Mouse (Mus musculus) erythroblast, embryonic 14.5 days (primary cell): ENCODE measurements around the gene Ruvbl2.

Source experiments
- GATA1 ChIP-seq: IDR thresholded peaks from 2 replicates; pipeline ENCODE4 v1.6.1; 2012; ENCODE audit warnings: low read length, inconsistent platforms, mixed read lengths
- TAL1 ChIP-seq: IDR thresholded peaks from 3 replicates; pipeline ENCODE4 v1.6.1; 2012; ENCODE audit warnings: low read length, inconsistent platforms, mixed read lengths

DNA sequence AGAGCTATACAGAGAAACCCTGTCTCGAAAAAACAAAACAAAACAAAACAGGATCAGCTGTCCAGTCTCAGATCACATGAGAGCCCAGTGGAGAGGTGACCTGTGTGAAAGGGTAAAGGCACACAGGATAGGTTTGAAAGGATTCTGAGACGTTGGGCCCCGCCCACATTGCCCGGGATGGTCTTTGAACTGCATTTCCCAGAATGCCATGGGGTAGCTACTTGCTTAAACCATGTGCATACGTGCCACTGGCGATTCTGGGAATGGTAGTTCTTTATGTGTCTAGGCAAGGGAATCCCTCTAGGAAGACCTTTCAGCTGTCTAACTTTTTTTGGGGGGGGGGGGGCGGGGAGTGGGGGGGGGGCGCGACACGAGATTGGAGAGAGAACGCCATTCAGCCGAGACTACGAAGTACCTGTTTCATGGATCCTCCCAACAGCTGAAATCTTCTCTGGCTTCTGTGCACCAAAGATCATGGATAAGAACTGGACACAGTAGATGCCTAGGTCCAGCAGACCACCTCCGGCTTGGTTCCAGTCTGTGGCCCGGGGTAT is 43.6 kb upstream of the Ruvbl2 start, which contains the start of gene Tulp2:
- no peak for TF ChIP-seq TAL1
- no peak for TF ChIP-seq GATA1
